Mouse (Mus musculus): Measurements from ENCODE around the gene Tnr.

The Tnr gene

GRCm38 (mm10) chr1:159523578-159523977, at the start of gene Tnr:
Gene Tnr (plus strand): TSS chr1:159523769.
- DNase-seq (ENCODE audit: low spot score in 2 of 2) = peak; percentile 85 to 89

GRCm38 (mm10) chr1:159489853-159490435, 33.6 kb upstream of the Tnr start:
- no peak for DNase-seq (ENCODE audit: low spot score in 2 of 2)

GRCm38 (mm10) chr1:159492536-159492935, 31.0 kb upstream of the Tnr start:
- DNase-seq (ENCODE audit: low spot score in 2 of 2) = no peak

GRCm38 (mm10) chr1:159493720-159494499, 29.7 kb upstream of the Tnr start:
- DNase-seq (ENCODE audit: low spot score in 2 of 2) = no peak

- no peak for DNase-seq (ENCODE audit: low spot score in 2 of 2)
Observed at GRCm38 (mm10) chr1:159498236-159498635, 25.3 kb upstream of the Tnr start.

- peak in 1 of 2 experiments; percentile 36 for DNase-seq (ENCODE audit: low spot score in 2 of 2)
Observed at GRCm38 (mm10) chr1:159499806-159500460, 23.6 kb upstream of the Tnr start.

GRCm38 (mm10) chr1:159501911-159502310, 21.7 kb upstream of the Tnr start:
- DNase-seq (ENCODE audit: low spot score in 2 of 2) = peak in 1 of 2 experiments; percentile 6

GRCm38 (mm10) chr1:159510667-159511066, 12.9 kb upstream of the Tnr start:
- DNase-seq (ENCODE audit: low spot score in 2 of 2) = no peak

GRCm38 (mm10) chr1:159517647-159518046, 5.9 kb upstream of the Tnr start:
- DNase-seq (ENCODE audit: low spot score in 2 of 2) = peak; percentile 32 to 49

GRCm38 (mm10) chr1:159519206-159519605, 4.4 kb upstream of the Tnr start:
- no peak for DNase-seq (ENCODE audit: low spot score in 2 of 2)

- no peak for DNase-seq (ENCODE audit: low spot score in 2 of 2)
Observed at GRCm38 (mm10) chr1:159523069-159523468, 500 bp upstream of the Tnr start.

- DNase-seq (ENCODE audit: low spot score in 2 of 2) = peak; percentile 66 to 74
Observed at GRCm38 (mm10) chr1:159524051-159524549, 531 bp downstream of the Tnr start.

- no peak for DNase-seq (ENCODE audit: low spot score in 2 of 2)
Observed at GRCm38 (mm10) chr1:159532841-159533569, 9.4 kb downstream of the Tnr start.

GRCm38 (mm10) chr1:159535582-159535981, 12.0 kb downstream of the Tnr start:
- no peak for DNase-seq (ENCODE audit: low spot score in 2 of 2)

- DNase-seq (ENCODE audit: low spot score in 2 of 2) = no peak
Observed at GRCm38 (mm10) chr1:159537541-159537940, 14.0 kb downstream of the Tnr start.

- no peak for DNase-seq (ENCODE audit: low spot score in 2 of 2)
Observed at GRCm38 (mm10) chr1:159538076-159538475, 14.5 kb downstream of the Tnr start.

- no peak for DNase-seq (ENCODE audit: low spot score in 2 of 2)
Observed at GRCm38 (mm10) chr1:159545470-159546145, 22.0 kb downstream of the Tnr start.

- DNase-seq (ENCODE audit: low spot score in 2 of 2) = no peak
Observed at GRCm38 (mm10) chr1:159551036-159551435, 27.5 kb downstream of the Tnr start.

GRCm38 (mm10) chr1:159551591-159552442, 28.2 kb downstream of the Tnr start:
- DNase-seq (ENCODE audit: low spot score in 2 of 2) = no peak

GRCm38 (mm10) chr1:159561616-159562015, 38.0 kb downstream of the Tnr start:
- no peak for DNase-seq (ENCODE audit: low spot score in 2 of 2)

Data from right cerebral cortex, adult 2 months (tissue).